Mouse (Mus musculus): Measurements from ENCODE around the gene Gm49027.

Gene Gm49027

GRCm38 (mm10) chr5:123501973-123502372 is 23.3 kb downstream of the Gm49027 start:
- DNase-seq (ENCODE audit: low read depth) = no peak

- DNase-seq (ENCODE audit: low read depth) = no peak
Measured at GRCm38 (mm10) chr5:123499717-123500116, 25.6 kb downstream of the Gm49027 start.

GRCm38 (mm10) chr5:123489935-123490334 is 35.4 kb downstream of the Gm49027 start:
- DNase-seq (ENCODE audit: low read depth) = no peak

GRCm38 (mm10) chr5:123489112-123489785 is 36.0 kb downstream of the Gm49027 start, which contains the start of the genes Lrrc43 and Il31:
Gene Lrrc43 (plus strand): TSS chr5:123489305.
Gene Il31 (minus strand): TSS chr5:123489489.
- DNase-seq (ENCODE audit: low read depth) = no peak

- no peak for DNase-seq (ENCODE audit: low read depth)
Measured at GRCm38 (mm10) chr5:123487659-123488395, 37.5 kb downstream of the Gm49027 start.

GRCm38 (mm10) chr5:123473817-123474216 is 51.5 kb downstream of the Gm49027 start:
- DNase-seq (ENCODE audit: low read depth) = no peak

- no peak for DNase-seq (ENCODE audit: low read depth)
Measured at GRCm38 (mm10) chr5:123470784-123471400, 54.4 kb downstream of the Gm49027 start.

- no peak for DNase-seq (ENCODE audit: low read depth)
Measured at GRCm38 (mm10) chr5:123464638-123465037, 60.6 kb downstream of the Gm49027 start.

Measured in c-Kit-positive CD71-positive TER-119-negative erythroid progenitor cells, embryonic 14.5 days (primary cell).